Mouse (Mus musculus) brain, adult 10 weeks (tissue): ENCODE results near the gene Mmp14. TPM values are rescaled to one million over a fixed set of nuclear protein-coding genes. Genes with fewer than 3 reads are reported as not detected.

Source experiments
- polyA plus RNA-seq: library from polyadenylated mRNA; stranded (reverse); fragments of 350-450 nt; fragmentation: Illumina TruSeq; extraction: RNeasy Lipid Tissue Mini Kit (QIAGEN cat#74804); gene quantifications from one replicate; pipeline ENCODE4 v1.2.3, GENCODE M21; 2015; ENCODE audit warnings: low read depth, low replicate concordance

Gene Mmp14
- polyA plus RNA-seq = 11.8 TPM

DNA sequence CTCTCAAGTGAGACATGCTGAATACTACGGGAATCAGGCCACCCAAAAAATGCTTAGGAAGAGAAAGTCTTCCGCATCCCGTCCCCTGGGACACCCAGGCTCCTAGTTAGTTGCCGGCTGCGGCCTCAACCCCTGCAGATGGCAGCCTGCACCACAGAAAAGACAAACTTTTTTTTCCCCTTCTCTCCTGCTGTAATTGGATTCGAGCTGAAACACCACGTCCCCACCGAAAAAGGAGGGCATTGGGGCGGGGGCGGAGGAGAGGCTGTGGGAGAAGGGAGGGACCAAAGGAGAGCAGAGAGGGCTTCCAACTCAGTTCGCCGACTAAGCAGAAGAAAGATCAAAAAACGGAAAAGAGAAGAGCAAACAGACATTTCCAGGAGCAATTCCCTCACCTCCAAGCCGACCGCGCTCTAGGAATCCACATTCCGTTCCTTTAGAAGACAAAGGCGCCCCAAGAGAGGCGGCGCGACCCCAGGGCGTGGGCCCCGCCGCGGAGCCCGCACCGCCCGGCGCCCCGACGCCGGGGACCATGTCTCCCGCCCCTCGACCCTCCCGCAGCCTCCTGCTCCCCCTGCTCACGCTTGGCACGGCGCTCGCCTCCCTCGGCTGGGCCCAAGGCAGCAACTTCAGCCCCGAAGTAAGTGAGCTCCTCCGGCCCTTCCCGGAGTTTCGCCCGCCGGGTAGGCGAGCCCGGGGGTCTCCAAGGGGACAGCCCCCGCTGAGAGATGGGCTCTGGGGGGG is at the start of gene Mmp14:
Mmp14 (plus strand) TSS at position 279 of the 744 bp plus-strand sequence.

DNA sequence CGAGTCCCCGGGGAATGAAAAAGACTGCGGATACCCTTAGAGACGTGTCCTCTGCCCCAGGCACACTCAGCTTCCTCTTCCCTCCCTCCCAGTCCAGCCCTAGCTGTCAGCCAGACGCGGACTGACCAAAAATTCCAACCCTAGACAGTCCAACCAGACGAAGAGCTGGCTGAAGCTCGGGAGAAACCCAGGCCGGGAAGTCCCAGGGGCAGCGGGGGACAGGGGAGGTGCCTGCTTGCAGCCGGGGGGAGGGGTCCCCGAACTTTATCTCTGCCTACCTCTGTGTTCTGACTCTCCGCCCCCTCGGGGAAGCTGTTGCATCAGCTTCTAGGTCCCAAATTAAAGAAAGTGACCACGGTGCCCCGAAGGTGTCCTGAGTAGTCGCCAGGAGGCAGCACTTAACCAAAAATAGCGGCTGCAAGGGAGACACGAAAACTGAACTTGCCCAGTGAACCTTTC is 13.8 kb upstream of the Mmp14 start, which contains the start of gene Slc7a7:
Slc7a7 (minus strand) TSS at position 158 of the 459 bp plus-strand sequence.

GRCm38 (mm10) chr14:54426689-54427398 is 4.6 kb upstream of the Mmp14 start, which contains the start of gene Mrpl52:
Gene Mrpl52, plus strand, starts transcription at chr14:54426909.

GRCm38 (mm10) chr14:54463959-54464292 is 32.5 kb downstream of the Mmp14 start, which contains the start of gene Lrp10:
Gene Lrp10, plus strand, starts transcription at chr14:54464137.

DNA sequence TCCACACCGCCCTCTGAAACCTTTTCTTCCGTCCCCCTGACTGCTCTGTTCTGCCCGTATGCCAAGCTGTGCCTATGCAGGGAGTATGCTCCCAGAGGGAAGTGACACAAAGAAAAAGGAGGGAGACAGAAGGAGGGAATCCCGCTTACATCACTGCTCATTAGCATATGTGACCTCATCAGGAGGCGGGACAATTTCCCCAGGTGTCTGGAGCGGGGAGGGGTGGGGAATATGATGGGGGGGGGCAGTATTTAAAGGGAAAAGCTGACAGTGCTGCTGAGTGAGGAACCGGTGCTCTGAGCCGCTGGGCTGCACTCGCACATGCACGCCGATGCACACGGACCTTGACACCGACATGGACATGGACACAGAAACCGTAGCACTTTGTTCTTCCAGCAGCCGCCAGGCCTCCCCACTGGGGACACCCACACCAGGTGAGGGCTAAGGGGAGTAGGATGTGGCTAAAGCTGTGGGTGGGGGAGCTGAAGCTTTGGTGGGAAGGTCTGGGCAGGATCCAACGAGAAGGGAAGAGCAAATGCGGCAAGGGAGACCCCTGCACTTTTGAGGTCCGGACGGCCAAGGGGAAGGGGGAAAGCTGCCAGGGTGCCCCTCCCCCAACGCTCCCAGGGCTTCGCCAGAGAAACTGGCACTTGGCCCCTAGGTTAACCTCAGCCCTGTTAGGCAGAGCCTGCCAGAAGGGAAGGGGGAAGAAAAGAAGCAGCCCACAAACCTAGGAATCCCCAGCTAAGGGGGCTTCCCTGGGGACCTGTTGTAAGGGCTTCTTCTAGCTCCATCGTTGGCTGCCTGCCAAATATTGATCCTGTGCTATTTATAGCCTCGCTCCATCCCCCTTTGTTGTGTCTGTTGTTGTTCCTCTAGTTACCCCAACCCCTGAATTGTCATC is 44.8 kb downstream of the Mmp14 start, which contains the start of gene Rem2:
Rem2 (plus strand) TSS at position 160 of the 904 bp plus-strand sequence.

Other genes with a start within 250 kb of the Mmp14 start
- 155 TPM for gene Dad1, start 177.5 kb upstream of the Mmp14 start, polyA plus RNA-seq
- 77.5 TPM for gene Abhd4, start 177.4 kb upstream of the Mmp14 start, polyA plus RNA-seq
- gene Olfr49, start 146.7 kb upstream of the Mmp14 start, polyA plus RNA-seq = not detected
- gene Oxa1l, start 70.8 kb upstream of the Mmp14 start, polyA plus RNA-seq = 47.9 TPM
- 2.1 TPM for gene Slc7a7, start 13.8 kb upstream of the Mmp14 start, polyA plus RNA-seq
- gene Mrpl52, start 4.7 kb upstream of the Mmp14 start, polyA plus RNA-seq = 143 TPM
- gene Lrp10, start 32.5 kb downstream of the Mmp14 start, polyA plus RNA-seq = 17.0 TPM
- 13.6 TPM for gene Rem2, start 44.5 kb downstream of the Mmp14 start, polyA plus RNA-seq
- gene Prmt5, start 85.9 kb downstream of the Mmp14 start, polyA plus RNA-seq = 61.5 TPM
- gene Haus4, start 123.0 kb downstream of the Mmp14 start, polyA plus RNA-seq = 4.1 TPM
- gene Ajuba, start 145.9 kb downstream of the Mmp14 start, polyA plus RNA-seq = 1.4 TPM
- gene 4931414P19Rik, start 174.4 kb downstream of the Mmp14 start, polyA plus RNA-seq = 4.7 TPM
- gene Psmb5, start 186.4 kb downstream of the Mmp14 start, polyA plus RNA-seq = 275 TPM
- gene Psmb11, start 189.8 kb downstream of the Mmp14 start, polyA plus RNA-seq = 0.16 TPM
- not detected for gene Gm17606, start 209.3 kb downstream of the Mmp14 start, polyA plus RNA-seq
- gene Cdh24, start 209.8 kb downstream of the Mmp14 start, polyA plus RNA-seq = 6.1 TPM